Mouse (Mus musculus) C2C12 (cell line): ENCODE measurements around the gene Cep89. TPM values are rescaled to one million over a fixed set of nuclear protein-coding genes. Genes with fewer than 3 reads are reported as not detected.

Experiments
- H3K27me3 ChIP-seq: one replicate; pipeline ENCODE4 v1.6.1; 2011; ENCODE audit not compliant: control insufficient read depth, insufficient read depth, insufficient read length
- H3K36me3 ChIP-seq: one replicate; pipeline ENCODE4 v1.6.1; 2011; ENCODE audit not compliant: control insufficient read depth, insufficient read depth
- H3K4me3 ChIP-seq: one replicate; pipeline ENCODE4 v1.5.1; 2011; ENCODE audit warnings: mild to moderate bottlenecking, control low read depth; ENCODE audit not compliant: poor library complexity, insufficient read depth, severe bottlenecking
- H3K79me2 ChIP-seq: one replicate; pipeline ENCODE4 v1.6.1; 2011; ENCODE audit not compliant: control insufficient read depth, insufficient read depth
- H3K79me3 ChIP-seq: one replicate; pipeline ENCODE4 v1.6.1; 2011; ENCODE audit warnings: low read depth, control low read depth
- H3ac ChIP-seq: one replicate; pipeline ENCODE3; 2011; ENCODE audit warnings: low read depth; ENCODE audit not compliant: control insufficient read depth, insufficient read length
- CEBPB ChIP-seq: IDR thresholded peaks from one replicate; pipeline ENCODE4 v1.6.1; 2011; ENCODE audit warnings: low read depth, mild to moderate bottlenecking, control low read depth, moderate library complexity
- CTCF ChIP-seq: IDR thresholded peaks from one replicate; pipeline ENCODE4 v1.5.1; 2011; ENCODE audit not compliant: control insufficient read depth, insufficient read depth, insufficient read length
- FOSL1 ChIP-seq: IDR thresholded peaks from one replicate; pipeline ENCODE4 v1.8.0; 2011; ENCODE audit warnings: mild to moderate bottlenecking, low read length; ENCODE audit not compliant: poor library complexity, insufficient read depth, severe bottlenecking
- MAX ChIP-seq: IDR thresholded peaks from one replicate; pipeline ENCODE4 v1.6.1; 2011; ENCODE audit warnings: mild to moderate bottlenecking, control low read depth
- MYOD1 ChIP-seq: IDR thresholded peaks from one replicate; pipeline ENCODE4 v1.6.1; 2011; ENCODE audit warnings: low read depth; ENCODE audit not compliant: control insufficient read depth, insufficient read length
- MYOG ChIP-seq: IDR thresholded peaks from one replicate; pipeline ENCODE4 v1.6.1; 2011; ENCODE audit not compliant: control insufficient read depth, insufficient read length; ENCODE audit errors: extremely low read depth
- USF1 ChIP-seq: IDR thresholded peaks from one replicate; pipeline ENCODE4 v1.6.1; 2011; ENCODE audit warnings: low read depth, mild to moderate bottlenecking, control low read depth, moderate library complexity
- polyA plus RNA-seq: library from polyadenylated mRNA; unstranded; fragments of >200 nt; fragmentation: generic; extraction: Trizol; gene quantifications from one replicate; pipeline ENCODE4 v1.2.1, GENCODE M21; 2012; ENCODE audit warnings: missing spikeins

Gene Cep89
- polyA plus RNA-seq, 1 experiment = 20.5 TPM

DNA sequence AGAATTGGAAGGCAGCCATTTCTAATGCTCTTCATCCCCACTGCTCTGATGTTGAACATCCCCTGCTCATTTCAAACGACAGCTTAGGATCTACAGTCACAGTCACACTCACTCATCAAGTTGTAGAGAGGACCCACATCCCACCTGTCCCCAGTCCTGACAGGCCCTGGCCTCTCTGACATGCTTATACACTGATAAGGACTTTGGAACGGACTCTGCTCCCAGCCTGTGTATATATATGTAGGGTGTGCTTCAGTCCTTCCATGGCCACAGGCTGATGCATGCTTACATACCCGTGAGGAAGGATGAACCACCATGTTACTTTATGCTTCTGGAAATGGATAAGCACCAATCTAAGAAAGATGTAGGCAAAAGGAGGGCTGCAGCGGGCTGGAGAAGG lies 64.1 kb downstream of the Cep89 start:
- Histone ChIP-seq H3K4me3 (no peak overlapping the region), H3K36me3 (no peaks in the 10 kb centered on the region), H3K27me3 (peaks cover 46% of the 10 kb centered on the region), H3ac (no peak overlapping the region), H3K79me2 (no peaks in the 10 kb centered on the region), H3K79me3 (no peaks in the 10 kb centered on the region)
- TF ChIP-seq FOSL1 (no peak), MYOD1 (no peak), MYOG (no peak)

GRCm38 (mm10) chr7:35465027-35465426 lies 68.2 kb downstream of the Cep89 start:
- H3ac ChIP-seq = no peak overlapping the region

DNA sequence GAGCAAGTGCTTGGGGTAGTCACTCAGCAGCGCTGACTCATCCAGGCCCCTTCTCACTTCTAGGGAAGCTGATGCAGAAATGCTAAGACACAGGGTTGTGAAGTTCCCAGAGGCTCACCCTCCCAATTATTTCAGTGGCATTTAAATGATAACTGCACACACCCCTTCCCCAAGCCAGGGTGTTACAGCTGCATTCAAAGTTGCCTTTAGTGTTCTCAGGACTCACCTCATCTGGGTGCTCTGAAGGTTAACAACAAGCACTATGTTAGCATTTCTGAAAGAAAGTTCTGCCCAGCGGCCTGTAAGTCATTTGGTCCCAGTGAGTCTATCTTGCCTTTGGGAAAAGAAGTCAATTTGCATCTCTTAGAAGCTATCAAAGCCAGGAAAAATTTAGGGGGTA lies 71.0 kb downstream of the Cep89 start:
- Histone ChIP-seq H3K4me3 (no peak overlapping the region), H3ac (no peak overlapping the region), H3K79me3 (no peaks in the 10 kb centered on the region), H3K79me2 (no peaks in the 10 kb centered on the region), H3K27me3 (peaks cover 36% of the 10 kb centered on the region), H3K36me3 (no peaks in the 10 kb centered on the region)
- TF ChIP-seq CTCF (no peak), MYOD1 (no peak), FOSL1 (no peak), MAX (no peak), CEBPB (no peak), MYOG (no peak), USF1 (no peak)

More at GRCm38 (mm10) chr7:35465027-35465426, 68.2 kb downstream of the Cep89 start:
- peaks cover 41% of the 10 kb centered on the region for H3K27me3 ChIP-seq
- H3K36me3 ChIP-seq = no peaks in the 10 kb centered on the region
- TF ChIP-seq FOSL1 (no peak), MYOG (no peak), USF1 (no peak), MAX (no peak), CEBPB (no peak), MYOD1 (no peak), CTCF (no peak)
- no peak overlapping the region for H3K4me3 ChIP-seq
- H3K79me3 ChIP-seq = no peaks in the 10 kb centered on the region
- H3K79me2 ChIP-seq = no peaks in the 10 kb centered on the region

DNA sequence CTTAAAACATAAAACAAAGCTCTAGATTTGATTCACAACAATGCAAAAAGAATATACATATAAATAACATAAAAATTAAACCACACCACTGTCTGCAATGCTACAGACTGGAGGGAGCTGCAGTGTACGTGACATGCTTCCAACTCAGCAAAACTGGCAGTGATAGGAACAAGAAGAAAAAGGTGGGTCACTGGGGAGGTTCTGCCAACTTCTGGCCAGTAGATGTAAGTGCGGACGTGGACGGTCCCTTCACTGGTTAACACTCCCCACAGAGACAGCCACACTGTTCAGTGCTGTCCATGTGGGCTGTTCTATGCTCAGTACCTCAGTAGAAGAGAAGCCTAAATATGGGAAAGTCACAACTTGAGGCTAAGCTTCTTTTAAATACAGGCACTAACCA lies 74.0 kb downstream of the Cep89 start:
- H3K27me3 ChIP-seq = peaks cover 37% of the 10 kb centered on the region
- H3K79me3 ChIP-seq = no peaks in the 10 kb centered on the region
- TF ChIP-seq USF1 = no peak
- no peak for TF ChIP-seq FOSL1
- no peak for TF ChIP-seq MYOD1
- no peak for TF ChIP-seq MAX
- TF ChIP-seq MYOG = no peak
- TF ChIP-seq CTCF = no peak
- no peak for TF ChIP-seq CEBPB
- H3K36me3 ChIP-seq = no peaks in the 10 kb centered on the region
- H3K79me2 ChIP-seq = no peaks in the 10 kb centered on the region
- H3K4me3 ChIP-seq = no peak overlapping the region
- no peak overlapping the region for H3ac ChIP-seq

DNA sequence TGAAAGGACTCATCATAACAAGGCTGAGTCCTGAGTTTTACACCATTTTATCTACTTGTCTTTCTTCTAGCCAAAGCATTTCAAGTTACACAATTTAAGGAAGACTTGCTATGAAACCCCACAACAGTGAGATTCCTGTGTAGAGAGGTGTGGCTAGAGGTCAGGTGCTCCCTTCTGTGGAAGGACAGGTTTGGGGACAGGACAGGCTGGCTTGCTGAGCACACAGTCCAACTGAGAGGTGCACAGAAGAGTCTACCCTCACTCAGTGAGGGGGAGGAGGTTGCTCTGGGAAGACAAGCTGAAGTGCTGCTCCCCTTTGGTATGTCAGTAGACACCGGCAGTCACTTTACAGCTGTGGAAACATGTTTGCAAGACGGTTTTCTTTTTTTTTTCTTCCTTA lies 79.6 kb downstream of the Cep89 start:
- Histone ChIP-seq H3K4me3 (no peak overlapping the region), H3K79me2 (no peaks in the 10 kb centered on the region), H3K36me3 (no peaks in the 10 kb centered on the region), H3K27me3 (peaks cover 30% of the 10 kb centered on the region), H3ac (no peak overlapping the region), H3K79me3 (no peaks in the 10 kb centered on the region)
- TF ChIP-seq CEBPB (no peak), CTCF (no peak), USF1 (no peak), MYOG (no peak), MAX (no peak), MYOD1 (no peak), FOSL1 (no peak)

- H3K27me3 ChIP-seq = peaks cover 39% of the 10 kb centered on the region
- H3K4me3 ChIP-seq = no peak overlapping the region
- no peak overlapping the region for H3ac ChIP-seq
- no peaks in the 10 kb centered on the region for H3K36me3 ChIP-seq
- H3K79me2 ChIP-seq = no peaks in the 10 kb centered on the region
- no peaks in the 10 kb centered on the region for H3K79me3 ChIP-seq
- TF ChIP-seq MYOG (no peak), MYOD1 (no peak), FOSL1 (no peak), MAX (no peak), CEBPB (no peak), CTCF (no peak), USF1 (no peak)
Measured at GRCm38 (mm10) chr7:35485126-35485525, 88.3 kb downstream of the Cep89 start.
